Mouse (Mus musculus): ENCODE measurements around the gene Oxct2a. TPM values are rescaled to one million over a fixed set of nuclear protein-coding genes. Genes with fewer than 3 reads are reported as not detected.

Gene Oxct2a
- total and polyA plus RNA-seq, 2 experiments from 2014 or later = not detected

DNA sequence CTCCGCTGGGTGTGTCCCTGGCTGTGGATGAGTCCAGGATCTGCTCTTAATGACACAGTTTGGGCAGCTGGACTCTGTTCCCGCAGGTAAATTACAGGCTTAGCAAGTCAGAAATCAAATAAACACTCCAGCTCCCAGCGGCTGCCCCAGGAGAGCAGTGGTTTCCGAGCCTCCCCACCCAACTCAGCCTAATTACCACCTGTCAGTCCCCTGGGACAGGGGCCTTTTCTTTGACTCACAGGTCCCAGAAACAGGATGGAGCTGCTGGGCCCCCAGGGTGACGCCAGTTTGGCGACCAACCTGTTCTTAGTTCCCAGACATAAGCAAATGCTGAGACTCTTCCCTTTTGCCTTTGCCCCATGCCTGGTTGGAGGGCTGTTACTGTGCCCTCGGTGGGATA, 11.6 kb downstream of the Oxct2a start:
- no peak overlapping the region for H3K9ac ChIP-seq (replicated peaks; ENCODE audit: low read depth, low read length)
- DNase-seq (ENCODE audit: low spot score) (no peak), ATAC-seq (ENCODE audit: insufficient read depth, low read depth) (no peak)
- WGBS = 85% methylated on average over 7 of the region's 7 CpGs
- H3K9me3 ChIP-seq (replicated peaks; ENCODE audit: control insufficient read depth, low read length) = no peaks in the 10 kb centered on the region
- H3K36me3 ChIP-seq (replicated peaks; ENCODE audit: control insufficient read depth, insufficient read depth, low read length) = no peaks in the 10 kb centered on the region
- no peaks in the 10 kb centered on the region for H3K27me3 ChIP-seq (ENCODE audit: control insufficient read depth, insufficient read depth, low read length)
- H3K4me1 ChIP-seq (ENCODE audit: control insufficient read depth, insufficient read depth) = peaks cover 4% of the 10 kb centered on the region; the same call in 1 of the 2 replicates
- TF ChIP-seq CTCF (IDR thresholded peaks at IDR 0.05; ENCODE audit: low read depth) = no peak
- TF ChIP-seq EP300 (IDR thresholded peaks at IDR 0.05; ENCODE audit: low read depth) = no peak
- H3K4me3 ChIP-seq (ENCODE audit: low read depth, low read length) = no peak overlapping the region
- H3K4me2 ChIP-seq (ENCODE audit: low read depth, low read length) = no peak overlapping the region
- H3K27ac ChIP-seq (ENCODE audit: low read depth) = no peak overlapping the region

- peaks cover 4% of the 10 kb centered on the region; the same call in 1 of the 2 replicates for H3K4me1 ChIP-seq (ENCODE audit: control insufficient read depth, insufficient read depth)
- H3K4me2 ChIP-seq (ENCODE audit: low read depth, low read length) = no peak overlapping the region
- H3K9me3 ChIP-seq (replicated peaks; ENCODE audit: control insufficient read depth, low read length) = no peaks in the 10 kb centered on the region; the same call in 1 of the 2 replicates
- ATAC-seq (ENCODE audit: insufficient read depth, low read depth) = peak; percentile 80
- DNase-seq (ENCODE audit: low spot score) = peak; percentile 56
- TF ChIP-seq CTCF (IDR thresholded peaks at IDR 0.05; ENCODE audit: low read depth) (no peak; the same call in 1 of the 2 replicates), EP300 (IDR thresholded peaks at IDR 0.05; ENCODE audit: low read depth) (no peak)
- H3K27ac ChIP-seq (ENCODE audit: low read depth) = peak overlapping the region; percentile 43; the same call in 1 of the 2 replicates
- H3K4me3 ChIP-seq (ENCODE audit: low read depth, low read length) = no peak overlapping the region
- 22% methylated on average over 3 of the region's 3 CpGs for WGBS
- H3K9ac ChIP-seq (replicated peaks; ENCODE audit: low read depth, low read length) = no peak overlapping the region
- peaks cover 13% of the 10 kb centered on the region for H3K36me3 ChIP-seq (replicated peaks; ENCODE audit: control insufficient read depth, insufficient read depth, low read length)
- no peaks in the 10 kb centered on the region for H3K27me3 ChIP-seq (ENCODE audit: control insufficient read depth, insufficient read depth, low read length)
Observed at GRCm38 (mm10) chr4:123308292-123308691, 15.1 kb downstream of the Oxct2a start.

DNA sequence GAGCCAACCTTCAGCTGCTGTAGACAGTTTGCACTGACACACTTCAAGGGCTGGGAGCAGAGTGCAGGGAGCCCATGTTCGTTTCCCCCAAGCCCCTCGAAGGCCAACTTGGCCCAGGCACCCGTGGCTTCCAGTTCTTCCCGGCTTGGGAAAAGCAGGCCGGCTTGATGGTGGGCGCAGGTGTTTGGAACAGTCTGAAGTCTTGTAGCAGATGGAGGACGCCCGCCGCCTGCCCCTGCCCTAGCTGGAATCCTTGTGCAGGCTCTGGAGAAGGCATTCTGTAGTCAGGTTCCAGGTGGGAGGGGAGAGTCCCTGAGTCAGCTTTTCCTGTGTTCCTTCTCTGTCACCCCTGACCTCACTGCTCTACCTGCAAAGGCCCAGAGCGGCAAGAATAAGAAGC, 16.4 kb downstream of the Oxct2a start:
- WGBS = 89% methylated on average over 10 of the region's 10 CpGs
- peaks cover 26% of the 10 kb centered on the region for H3K36me3 ChIP-seq (replicated peaks; ENCODE audit: control insufficient read depth, insufficient read depth, low read length)
- H3K4me3 ChIP-seq (ENCODE audit: low read depth, low read length) = no peak overlapping the region
- no peak overlapping the region for H3K4me2 ChIP-seq (ENCODE audit: low read depth, low read length)
- H3K9ac ChIP-seq (replicated peaks; ENCODE audit: low read depth, low read length) = no peak overlapping the region
- no peak overlapping the region for H3K27ac ChIP-seq (ENCODE audit: low read depth)
- ATAC-seq (ENCODE audit: insufficient read depth, low read depth) = no peak
- DNase-seq (ENCODE audit: low spot score) = no peak
- TF ChIP-seq EP300 (IDR thresholded peaks at IDR 0.05; ENCODE audit: low read depth) = no peak
- TF ChIP-seq CTCF (IDR thresholded peaks at IDR 0.05; ENCODE audit: low read depth) = no peak
- H3K4me1 ChIP-seq (ENCODE audit: control insufficient read depth, insufficient read depth) = peaks cover 4% of the 10 kb centered on the region; the same call in 1 of the 2 replicates
- no peaks in the 10 kb centered on the region; the same call in 1 of the 2 replicates for H3K9me3 ChIP-seq (replicated peaks; ENCODE audit: control insufficient read depth, low read length)
- no peaks in the 10 kb centered on the region for H3K27me3 ChIP-seq (ENCODE audit: control insufficient read depth, insufficient read depth, low read length)

DNA sequence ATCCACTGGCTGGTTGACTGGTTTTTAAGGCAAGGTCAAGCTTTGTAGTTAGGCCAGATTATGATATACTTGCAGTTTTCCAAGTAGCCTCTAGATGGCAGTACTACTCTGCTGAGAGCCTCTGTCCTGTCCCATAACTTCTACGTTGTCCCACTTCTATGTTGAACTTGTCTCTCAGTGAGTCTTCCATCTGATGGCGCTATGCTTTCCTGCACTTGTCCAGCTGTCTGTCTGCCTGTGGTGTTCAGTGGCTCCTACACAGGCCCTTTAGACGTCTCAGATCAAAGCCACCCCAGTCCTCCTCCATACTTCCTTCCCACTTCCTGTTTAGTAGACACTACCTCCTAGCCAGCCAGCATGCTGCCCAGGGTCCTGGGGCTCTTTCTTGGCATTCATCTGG, 17.6 kb downstream of the Oxct2a start:
- no peaks in the 10 kb centered on the region; the same call in 1 of the 2 replicates for H3K9me3 ChIP-seq (replicated peaks; ENCODE audit: control insufficient read depth, low read length)
- no peak overlapping the region for H3K9ac ChIP-seq (replicated peaks; ENCODE audit: low read depth, low read length)
- no peaks in the 10 kb centered on the region for H3K27me3 ChIP-seq (ENCODE audit: control insufficient read depth, insufficient read depth, low read length)
- peaks cover 4% of the 10 kb centered on the region; the same call in 1 of the 2 replicates for H3K4me1 ChIP-seq (ENCODE audit: control insufficient read depth, insufficient read depth)
- ATAC-seq (ENCODE audit: insufficient read depth, low read depth) = peak; percentile 61
- H3K36me3 ChIP-seq (replicated peaks; ENCODE audit: control insufficient read depth, insufficient read depth, low read length) = peaks cover 33% of the 10 kb centered on the region
- no peak overlapping the region for H3K4me3 ChIP-seq (ENCODE audit: low read depth, low read length)
- H3K27ac ChIP-seq (ENCODE audit: low read depth) = no peak overlapping the region
- no peak overlapping the region for H3K4me2 ChIP-seq (ENCODE audit: low read depth, low read length)
- peak; percentile 79 for DNase-seq (ENCODE audit: low spot score)
- WGBS = 15% methylated on average over 3 of the region's 3 CpGs
- TF ChIP-seq CTCF (IDR thresholded peaks at IDR 0.05; ENCODE audit: low read depth) (peak; percentile 86), EP300 (IDR thresholded peaks at IDR 0.05; ENCODE audit: low read depth) (no peak)

- WGBS = 71% methylated on average over 11 of the region's 11 CpGs
- DNase-seq (ENCODE audit: low spot score) = peak; percentile 35
- Histone ChIP-seq H3K9ac (replicated peaks; ENCODE audit: low read depth, low read length) (no peak overlapping the region), H3K4me3 (ENCODE audit: low read depth, low read length) (no peak overlapping the region), H3K9me3 (replicated peaks; ENCODE audit: control insufficient read depth, low read length) (no peaks in the 10 kb centered on the region; the same call in 1 of the 2 replicates), H3K27ac (ENCODE audit: low read depth) (no peak overlapping the region), H3K4me1 (ENCODE audit: control insufficient read depth, insufficient read depth) (no peaks in the 10 kb centered on the region), H3K27me3 (ENCODE audit: control insufficient read depth, insufficient read depth, low read length) (no peaks in the 10 kb centered on the region), H3K4me2 (ENCODE audit: low read depth, low read length) (no peak overlapping the region), H3K36me3 (replicated peaks; ENCODE audit: control insufficient read depth, insufficient read depth, low read length) (peaks cover 83% of the 10 kb centered on the region)
- TF ChIP-seq EP300 (IDR thresholded peaks at IDR 0.05; ENCODE audit: low read depth) (no peak), CTCF (IDR thresholded peaks at IDR 0.05; ENCODE audit: low read depth) (no peak)
- ATAC-seq (ENCODE audit: insufficient read depth, low read depth) = no peak; the same call in 1 of the 2 replicates
Observed at GRCm38 (mm10) chr4:123298980-123299670, 24.3 kb downstream of the Oxct2a start.
